Mouse (Mus musculus) ES-E14 (cell line): ENCODE measurements around the gene Rpa1.
"Not testable (repeated sequence)": the region's sequence is repeated elsewhere in the genome, so short reads cannot be mapped to it uniquely, and the experiment has no call there.

Experiments
- MAFK ChIP-seq: IDR thresholded peaks from 2 replicates; pipeline ENCODE4 v1.6.1; 2014; ENCODE audit warnings: mild to moderate bottlenecking, low read depth, low read length, inconsistent platforms; ENCODE audit not compliant: insufficient read depth
- ZNF384 ChIP-seq: IDR thresholded peaks from 2 replicates; pipeline ENCODE4 v1.6.1; 2012; ENCODE audit warnings: low read depth, low read length, inconsistent platforms

DNA sequence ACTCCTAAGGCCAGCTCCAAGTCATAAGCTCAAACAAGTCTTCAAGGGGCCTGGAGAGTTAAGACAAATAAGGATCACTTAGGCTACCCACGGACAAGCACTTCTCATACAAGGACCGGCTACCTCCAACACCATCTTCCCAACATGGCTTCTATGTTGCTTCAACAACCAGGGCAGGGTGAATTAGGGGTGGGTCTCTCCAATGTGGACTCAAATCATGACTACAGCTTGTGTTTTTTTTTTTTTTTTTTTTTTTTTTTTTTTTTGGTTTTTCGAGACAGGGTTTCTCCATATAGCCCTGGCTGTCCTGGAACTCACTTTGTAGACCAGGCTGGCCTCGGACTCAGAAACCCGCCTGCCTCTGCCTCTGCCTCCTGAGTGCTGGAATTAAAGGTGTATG lies 52.6 kb downstream of the Rpa1 start:
- peak; percentile 87 for TF ChIP-seq ZNF384
- TF ChIP-seq MAFK, result not testable (repeated sequence)
